Mouse (Mus musculus) spleen, embryonic (tissue): ENCODE results near the gene Clybl.

Experiments used
- CTCF ChIA-PET: fragments of 350-600 bp; sonication (Branson Sonifier 250); formaldehyde crosslinking; loops from one replicate; lab custom pipeline; 2022; lab: Charles Lee

Gene Clybl

DNA sequence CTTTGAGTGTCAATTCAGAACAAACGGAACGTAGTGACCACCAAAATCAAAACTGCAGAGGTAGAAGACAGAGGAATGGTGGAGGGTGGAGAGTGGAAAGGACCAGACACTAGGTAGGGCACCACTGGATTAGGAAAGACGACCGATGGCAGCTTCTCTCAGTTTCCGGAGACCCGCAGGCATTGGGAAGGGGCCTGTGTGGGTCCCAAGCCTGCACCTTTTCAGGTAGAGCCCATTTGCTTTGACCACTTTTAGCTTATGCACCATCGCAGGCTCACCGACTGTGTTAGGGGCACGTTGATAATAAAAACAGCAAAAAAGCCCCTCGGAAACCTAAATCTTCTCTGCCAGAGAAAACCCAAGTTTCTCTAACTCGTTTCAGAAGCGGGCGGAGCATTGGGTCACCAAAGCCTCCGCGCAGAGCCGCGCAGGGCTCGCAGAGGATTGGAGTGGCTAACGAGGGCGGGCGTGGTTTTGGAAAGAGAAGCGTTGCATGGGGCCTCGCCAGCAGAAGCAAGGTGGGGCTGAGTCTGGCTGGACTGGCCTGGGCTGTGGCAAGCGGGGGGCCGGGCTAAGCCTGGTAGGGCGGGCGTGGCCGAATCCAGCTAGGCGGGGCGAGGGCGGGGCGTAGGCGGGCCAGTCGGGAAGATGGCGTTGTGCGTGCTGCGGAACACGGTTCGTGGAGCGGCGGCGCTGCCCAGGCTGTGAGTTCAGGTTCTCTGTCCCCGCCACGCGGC is at the start of gene Clybl:
Clybl (plus strand) TSS at position 627 of the 737 bp plus-strand sequence.
- CTCF ChIA-PET: interaction anchor here (0.8 kb wide), 1 partner anchor 9 kb away, joined by 3 read pairs; no protein-coding TSS in a partner anchor

DNA sequence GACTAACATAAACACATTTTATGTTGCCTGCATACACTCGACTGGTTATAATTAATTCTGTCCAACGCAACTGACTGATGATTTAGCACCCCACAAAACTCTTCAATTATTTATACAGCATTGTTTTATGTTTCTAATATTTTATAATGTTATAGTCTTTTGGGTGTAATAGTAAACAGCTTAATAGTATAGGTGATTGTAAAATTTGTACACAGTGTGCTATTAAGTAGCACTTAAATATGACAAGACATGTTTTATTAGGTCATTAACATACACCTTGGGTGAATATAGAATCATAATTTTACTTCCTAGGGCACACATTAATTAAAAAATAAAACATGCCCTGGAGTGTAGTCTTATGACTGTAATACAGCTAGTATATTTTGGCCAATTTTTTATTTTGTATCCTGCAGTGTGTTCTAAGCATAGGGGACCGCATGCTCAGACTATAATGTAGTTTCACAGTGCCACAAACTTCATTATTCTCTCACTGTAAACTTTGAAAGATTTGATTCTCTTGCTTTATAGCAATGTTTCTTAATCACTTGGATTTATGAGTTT is 45.1 kb upstream of the Clybl start:
- CTCF ChIA-PET: no interaction called here

GRCm38 (mm10) chr14:122137234-122137633 is 44.3 kb upstream of the Clybl start:
- CTCF ChIA-PET: no interaction called here

DNA sequence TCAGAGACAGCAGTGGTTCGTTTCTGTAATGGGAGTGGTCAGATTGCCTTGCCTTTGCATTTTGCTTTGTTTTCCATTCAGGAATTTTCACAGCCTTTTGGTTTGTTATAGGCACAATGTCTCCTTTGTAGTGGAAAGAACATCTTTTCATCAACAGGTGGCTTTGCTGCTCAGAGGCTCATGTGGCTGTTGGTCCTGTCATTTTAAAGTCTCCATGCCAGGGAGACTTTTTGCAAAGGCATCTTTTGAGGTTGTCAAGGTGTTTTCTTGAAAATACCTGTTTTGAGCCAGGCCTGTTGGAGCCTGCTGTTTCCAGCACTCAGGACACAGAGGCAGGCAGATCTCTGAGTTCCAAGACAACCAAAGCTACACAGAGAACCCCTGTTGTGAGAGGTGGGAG is 41.4 kb upstream of the Clybl start:
- CTCF ChIA-PET: no interaction called here

DNA sequence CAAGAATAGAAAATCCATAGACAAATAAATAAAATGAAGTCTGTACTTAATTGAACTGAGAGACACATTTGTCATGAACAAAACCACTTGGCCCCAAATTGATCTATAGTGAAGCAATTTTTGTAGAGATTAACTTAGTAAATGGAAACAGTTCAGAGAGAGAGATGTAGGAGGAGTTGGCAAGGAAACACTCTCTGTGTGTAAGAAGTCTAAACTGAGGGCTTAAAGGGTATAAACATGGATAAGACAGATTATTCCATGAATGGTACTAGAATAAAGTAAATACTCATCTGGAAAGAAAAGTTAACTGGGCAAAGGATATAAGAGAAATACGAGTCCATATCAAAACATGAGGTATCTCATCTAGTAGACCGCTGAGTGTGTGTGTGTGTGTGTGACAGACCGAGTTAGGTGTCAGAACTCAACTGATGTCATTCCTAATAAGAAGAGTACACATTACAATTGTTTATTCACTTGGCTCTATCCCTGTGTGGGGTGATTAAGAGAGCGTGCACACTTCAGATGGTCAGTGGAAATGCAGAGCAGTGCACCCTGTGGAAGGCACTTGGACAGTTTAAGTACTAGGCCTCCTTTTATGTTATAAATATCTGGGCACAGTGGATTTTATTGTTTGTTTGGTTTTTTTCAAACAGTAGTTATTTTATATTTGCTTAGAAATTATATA is 37.8 kb upstream of the Clybl start:
- CTCF ChIA-PET: no interaction called here

GRCm38 (mm10) chr14:122145374-122145773 is 36.1 kb upstream of the Clybl start:
- CTCF ChIA-PET: no interaction called here

- CTCF ChIA-PET: interaction anchor here (0.6 kb wide), 1 partner anchor 24 kb away, joined by 3 read pairs; no protein-coding TSS in a partner anchor
These were observed 30.9 kb upstream of the Clybl start for GRCm38 (mm10) chr14:122150616-122151015.

DNA sequence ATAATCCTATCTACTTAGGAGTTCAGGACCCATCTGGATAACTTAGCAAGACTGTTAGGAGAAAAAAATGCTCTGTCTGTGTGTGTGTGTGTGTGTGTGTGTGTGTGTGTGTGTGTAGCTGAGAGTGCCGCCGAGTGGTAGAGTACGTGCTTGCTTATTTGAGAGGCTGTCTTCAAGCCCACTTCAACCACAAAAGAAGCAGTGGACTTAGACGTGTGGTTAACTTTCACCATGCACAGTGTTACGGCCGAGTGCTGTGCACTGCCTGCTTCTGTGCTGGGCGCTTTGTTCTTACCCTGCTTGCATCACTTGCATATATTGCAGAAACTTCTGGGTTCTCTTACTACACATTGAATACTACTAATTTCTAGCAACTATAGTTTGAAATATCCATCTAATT is 23.8 kb upstream of the Clybl start:
- CTCF ChIA-PET: no interaction called here

DNA sequence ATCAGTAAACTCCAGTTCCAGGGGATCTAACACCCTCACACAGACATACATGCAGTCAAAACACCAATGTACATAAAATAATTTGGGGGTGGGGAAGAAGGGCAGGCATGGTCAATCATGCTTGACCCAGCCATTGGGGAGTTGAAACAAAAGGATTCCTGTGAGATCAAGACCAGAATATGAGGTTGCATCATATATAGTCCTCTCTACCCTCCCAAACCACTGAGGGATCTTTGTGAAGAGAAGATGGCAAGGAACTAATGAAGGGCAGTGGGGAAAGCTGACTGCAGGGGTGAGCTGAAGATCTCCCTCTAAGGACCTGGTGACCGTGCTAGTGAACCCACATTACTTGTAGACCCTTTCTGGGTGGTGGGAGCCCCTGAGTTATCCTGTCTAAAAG is 20.6 kb upstream of the Clybl start:
- CTCF ChIA-PET: no interaction called here

DNA sequence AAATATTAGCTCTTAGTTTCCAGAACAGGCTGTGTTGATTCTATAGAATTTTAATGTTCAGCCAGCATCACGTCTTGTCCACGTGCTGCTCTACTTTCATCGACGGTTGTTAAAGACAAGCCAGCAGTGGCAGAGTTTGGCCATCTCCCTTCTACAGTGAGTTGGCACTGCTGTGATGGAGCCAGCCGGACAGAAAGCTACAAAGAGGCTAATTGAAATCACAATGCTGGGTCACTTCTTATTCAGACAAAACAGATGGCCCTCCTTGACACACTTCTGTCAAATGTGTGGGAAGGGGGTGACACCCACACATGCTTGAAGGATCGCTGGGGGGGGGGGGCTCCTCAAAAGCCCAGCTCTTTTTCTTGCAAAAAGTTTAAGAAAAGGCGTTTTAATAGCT is 12.6 kb upstream of the Clybl start:
- CTCF ChIA-PET: interaction anchor here (1.0 kb wide), 1 partner anchor 53 kb away, joined by 15 read pairs; no protein-coding TSS in a partner anchor

GRCm38 (mm10) chr14:122170202-122170781 is 11.2 kb upstream of the Clybl start:
- CTCF ChIA-PET: no interaction called here

DNA sequence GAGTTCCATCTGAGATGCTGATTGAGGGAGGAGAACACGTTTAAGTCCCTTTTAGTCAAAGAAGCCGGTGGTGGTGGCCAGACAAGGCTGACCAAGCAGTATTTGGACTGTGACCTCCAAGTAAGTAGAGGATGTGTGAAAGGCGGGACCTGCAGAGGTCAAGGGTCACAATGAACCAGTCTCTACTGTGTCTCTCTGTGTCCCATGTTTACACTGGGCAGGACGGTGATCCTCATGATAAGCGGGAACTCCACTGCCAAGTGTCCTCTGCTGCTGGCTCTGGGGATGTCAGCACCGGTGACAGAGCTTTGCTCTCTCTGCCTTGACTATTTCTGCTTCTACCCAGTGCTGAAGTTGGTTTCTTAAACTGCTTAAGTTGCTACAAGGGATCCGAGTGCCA is 10.5 kb upstream of the Clybl start:
- CTCF ChIA-PET: no interaction called here

DNA sequence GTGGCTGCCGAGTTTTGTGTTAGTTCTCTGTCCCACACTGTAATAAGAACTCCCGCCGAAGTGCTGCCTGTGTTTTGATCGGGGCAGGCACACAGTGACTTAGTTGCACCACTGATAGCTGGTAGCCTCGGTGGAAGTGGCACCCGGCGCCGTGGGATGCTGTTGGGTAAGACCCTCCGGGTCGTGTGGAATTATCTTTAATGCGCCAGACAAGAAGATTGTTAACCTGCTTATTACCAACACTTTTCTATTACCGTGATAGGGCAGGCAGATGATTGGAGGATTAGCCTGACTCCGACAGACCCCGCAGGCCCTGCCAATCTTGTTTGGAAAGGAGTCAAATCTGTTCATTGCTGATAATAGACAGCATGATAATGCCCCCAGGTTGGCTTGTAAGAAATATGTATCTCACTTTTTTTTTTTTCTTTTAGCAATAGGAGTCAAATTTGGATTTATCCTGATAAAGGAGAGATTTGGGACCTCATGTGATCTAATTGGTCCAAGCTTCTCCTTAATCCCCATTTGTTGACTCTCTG is 5.2 kb upstream of the Clybl start:
- CTCF ChIA-PET: no interaction called here

DNA sequence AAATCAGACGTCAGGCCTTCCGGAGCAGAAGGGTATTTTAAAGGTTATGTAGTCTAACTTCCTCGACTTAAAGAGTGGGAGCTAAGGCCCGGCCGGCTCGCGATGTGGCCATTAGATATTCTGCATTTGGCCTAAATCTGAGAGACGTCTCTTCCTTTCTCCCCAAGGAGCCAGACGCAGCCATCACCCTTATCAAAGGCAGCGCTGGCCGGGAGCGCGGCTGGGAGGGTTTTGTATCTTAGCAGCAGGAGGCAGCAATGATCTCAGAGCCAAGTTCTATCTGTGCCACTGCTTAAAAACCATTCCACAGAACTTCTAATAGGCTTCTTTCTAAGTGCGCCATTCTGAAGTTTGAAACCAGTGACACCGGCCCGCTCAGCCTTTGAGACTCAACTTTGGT is 2.2 kb upstream of the Clybl start:
- CTCF ChIA-PET: no interaction called here

DNA sequence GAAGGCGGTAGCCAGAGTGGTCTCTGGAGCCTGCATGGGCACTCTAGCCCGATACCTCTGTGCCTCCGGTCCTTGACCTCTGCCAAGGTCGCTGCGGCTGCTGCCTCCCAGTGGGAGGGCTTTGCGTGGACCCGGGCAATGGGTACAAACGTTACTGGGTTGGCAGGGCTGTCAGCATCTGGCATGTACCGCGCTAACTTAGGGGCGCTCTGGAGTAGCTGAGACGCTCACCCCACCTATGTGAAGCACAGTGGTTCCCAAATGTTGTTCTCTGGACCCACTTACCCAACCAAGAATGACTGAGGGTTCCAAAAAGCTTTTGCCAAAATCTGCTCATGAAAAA is 282 bp downstream of the Clybl start:
- CTCF ChIA-PET: no interaction called here

- CTCF ChIA-PET: no interaction called here
These were observed 716 bp downstream of the Clybl start for GRCm38 (mm10) chr14:122182220-122182619.

- CTCF ChIA-PET: interaction anchor here (1.1 kb wide), 1 partner anchor 15 kb away, joined by 3 read pairs; no protein-coding TSS in a partner anchor
These were observed 2.5 kb downstream of the Clybl start for GRCm38 (mm10) chr14:122183974-122184373.

- CTCF ChIA-PET: no interaction called here
These were observed 6.7 kb downstream of the Clybl start for GRCm38 (mm10) chr14:122188250-122188649.

- CTCF ChIA-PET: interaction anchor here (0.6 to 0.9 kb wide), 3 partner anchors 70 to 225 kb away, joined by 3 to 22 read pairs (median 3); partner anchors contain the start of gene Gpr183
These were observed 8.4 kb downstream of the Clybl start for GRCm38 (mm10) chr14:122189901-122190300.

DNA sequence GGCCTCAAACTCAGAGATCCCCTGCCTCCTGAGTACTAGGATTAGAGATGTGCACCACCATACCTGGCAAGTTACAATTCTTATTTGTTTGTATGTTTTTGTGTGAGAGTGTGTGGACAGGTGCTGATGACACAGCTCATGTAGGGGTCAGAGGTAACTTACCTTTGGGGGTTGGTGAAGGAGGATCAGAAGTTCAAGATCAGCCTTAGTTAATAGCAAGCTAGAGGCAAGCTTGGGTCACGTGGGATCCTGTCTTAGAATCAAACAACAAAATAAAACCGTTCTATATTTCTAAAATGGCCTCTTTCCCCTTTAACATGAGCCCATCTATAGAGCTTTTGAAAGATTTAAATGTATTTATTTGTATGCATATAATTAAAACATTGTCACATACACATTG is 9.0 kb downstream of the Clybl start:
- CTCF ChIA-PET: interaction anchor here (0.6 kb wide), 1 partner anchor 184 kb away, joined by 3 read pairs; no protein-coding TSS in a partner anchor

GRCm38 (mm10) chr14:122190941-122191510 is 9.5 kb downstream of the Clybl start:
- CTCF ChIA-PET: no interaction called here

- CTCF ChIA-PET: no interaction called here
These were observed 13.1 kb downstream of the Clybl start for GRCm38 (mm10) chr14:122194630-122195029.
